Mouse (Mus musculus) heart, embryonic 16.5 days (tissue): ENCODE results near the gene Mob3b. TPM values are rescaled to one million over a fixed set of nuclear protein-coding genes. Genes with fewer than 3 reads are reported as not detected.

Experiments
- ATAC-seq: fragments of 200-750 bp; cut with Nextera tagmentation; replicated peaks from 2 replicates; pipeline ENCODE4 v1.8.0; 2017; ENCODE audit warnings: moderate number of reproducible peaks; ENCODE audit not compliant: insufficient read depth, low FRiP score; ENCODE audit errors: extremely low read depth
- H3K27ac ChIP-seq: fragments of 300-500 bp; sonication (generic); 2 replicates; pipeline ENCODE4 v1.5.1; 2014; ENCODE audit warnings: mild to moderate bottlenecking, low read length, control low read depth, moderate library complexity
- H3K27me3 ChIP-seq: fragments of 300-500 bp; sonication (generic); 2 replicates; pipeline ENCODE4 v1.6.1; 2014; ENCODE audit warnings: low read length, mixed read lengths; ENCODE audit not compliant: control insufficient read depth, insufficient read depth
- H3K36me3 ChIP-seq: fragments of 300-500 bp; sonication (generic); 2 replicates; pipeline ENCODE4 v1.6.1; 2014; ENCODE audit not compliant: control insufficient read depth, insufficient read depth
- H3K4me1 ChIP-seq: fragments of 300-500 bp; sonication (generic); 2 replicates; pipeline ENCODE4 v1.6.1; 2014; ENCODE audit warnings: low read length, mixed read lengths; ENCODE audit not compliant: control insufficient read depth, insufficient read depth
- H3K4me2 ChIP-seq: fragments of 300-500 bp; sonication (generic); 2 replicates; pipeline ENCODE4 v1.6.1; 2014; ENCODE audit warnings: low read depth, mild to moderate bottlenecking, control low read depth, low read length
- H3K4me3 ChIP-seq: fragments of 300-500 bp; sonication (generic); 2 replicates; pipeline ENCODE4 v1.5.1; 2014; ENCODE audit warnings: mild to moderate bottlenecking, control low read depth, low read length
- H3K9ac ChIP-seq: fragments of 300-500 bp; sonication (generic); 2 replicates; pipeline ENCODE4 v1.6.1; 2014; ENCODE audit warnings: low read length, control low read depth
- H3K9me3 ChIP-seq: fragments of 300-500 bp; sonication (generic); replicated peaks from 2 replicates; pipeline ENCODE4 v1.6.1; 2016; ENCODE audit warnings: low read length; ENCODE audit not compliant: control insufficient read depth
- WGBS: fragments of 180-500 bp; shearing (Covaris S2); extraction: QIAGEN DNeasy Blood & Tissue Kit; methylation state at CpG from one replicate; pipeline ENCODE4 v1.1.7; 2014; 5-methylcytosine and 5-hydroxymethylcytosine counted together
- polyA plus RNA-seq: library from polyadenylated mRNA; unstranded; fragments of >200 nt; fragmentation: Nextera tagmentation; extraction: Ambion mirVana; gene quantifications from 2 replicates; pipeline ENCODE4 v1.2.1, GENCODE M21; 2015

Mob3b gene
- polyA plus RNA-seq, 1 experiment from 2014 or later = 3.9 TPM

DNA sequence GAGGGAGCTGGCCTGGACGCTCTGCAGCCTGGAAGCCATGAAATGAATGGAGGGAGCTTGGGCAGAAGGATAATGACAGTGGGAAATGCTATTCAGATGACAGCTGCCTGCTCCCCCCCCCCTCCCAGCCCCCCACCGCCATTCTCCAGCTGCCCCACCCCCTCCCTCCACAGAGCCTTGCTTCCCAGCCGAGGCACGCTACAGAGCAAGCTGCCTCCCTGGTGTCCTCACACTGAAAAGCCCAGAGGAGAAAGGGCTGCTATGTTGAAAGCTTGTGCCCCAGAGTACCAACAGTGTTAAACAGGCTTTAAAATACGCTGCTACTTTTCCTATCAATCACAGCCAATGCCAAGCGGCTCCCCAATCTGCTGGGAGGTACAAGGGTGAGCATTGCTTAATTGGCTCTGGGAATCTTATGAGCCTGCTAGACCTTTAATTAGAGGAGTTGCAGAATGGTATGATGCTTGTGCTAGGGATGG is 31.9 kb downstream of the Mob3b start:
- H3K27me3 ChIP-seq = no peaks in the 10 kb centered on the region
- H3K4me3 ChIP-seq = no peak overlapping the region
- no peak for ATAC-seq
- H3K4me2 ChIP-seq = no peak overlapping the region
- no peak overlapping the region for H3K27ac ChIP-seq
- WGBS = 33% methylated on average over 5 of the region's 6 CpGs
- H3K9ac ChIP-seq = no peak overlapping the region
- no peaks in the 10 kb centered on the region for H3K36me3 ChIP-seq
- H3K4me1 ChIP-seq = no peaks in the 10 kb centered on the region; the same call in 1 of the 2 replicates
- H3K9me3 ChIP-seq = no peaks in the 10 kb centered on the region

DNA sequence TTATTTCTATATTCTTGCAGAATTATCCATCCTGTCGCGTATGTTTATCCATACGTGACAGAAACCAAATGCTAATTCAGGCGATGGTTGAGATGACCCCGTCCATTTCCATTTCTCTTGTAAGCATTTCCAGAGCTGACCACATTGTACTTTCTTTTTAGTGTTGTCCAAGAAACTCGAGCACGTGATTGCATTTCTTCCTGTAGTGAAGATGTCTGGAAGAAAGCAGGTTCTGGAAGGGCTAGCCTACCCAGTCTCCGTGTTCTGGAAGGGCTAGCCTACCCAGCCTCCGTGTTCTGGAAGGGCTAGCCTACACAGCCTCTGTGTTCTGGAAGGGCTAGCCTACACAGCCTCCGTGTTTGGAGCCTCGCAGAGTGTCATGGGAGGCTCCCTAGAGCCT is 33.3 kb downstream of the Mob3b start:
- H3K9ac ChIP-seq = no peak overlapping the region

DNA sequence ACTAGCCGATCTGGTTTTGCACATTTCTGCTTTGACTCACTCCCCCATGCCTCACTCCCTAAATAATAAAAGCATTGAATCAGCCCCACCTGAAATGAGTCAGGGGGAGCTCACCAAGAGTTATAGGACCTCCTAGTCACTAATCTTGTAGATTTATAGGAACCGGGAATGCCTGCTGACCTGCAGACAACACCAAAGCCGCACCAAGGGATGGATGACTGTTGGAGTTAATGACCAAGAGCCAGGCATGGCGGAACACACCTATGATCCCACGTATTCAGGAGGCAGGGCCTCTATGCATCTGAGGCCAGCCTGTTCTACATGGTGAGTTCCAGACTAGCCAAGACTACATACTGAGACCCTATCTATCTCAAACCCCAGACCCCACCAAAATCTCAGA is 34.2 kb downstream of the Mob3b start:
- no peak overlapping the region for H3K9ac ChIP-seq
- H3K4me2 ChIP-seq = no peak overlapping the region
- H3K27me3 ChIP-seq = no peaks in the 10 kb centered on the region
- H3K9me3 ChIP-seq = no peaks in the 10 kb centered on the region
- no peak overlapping the region for H3K4me3 ChIP-seq
- no peaks in the 10 kb centered on the region for H3K36me3 ChIP-seq
- no peaks in the 10 kb centered on the region for H3K4me1 ChIP-seq
- 86% methylated on average over 5 of the region's 5 CpGs for WGBS
- no peak overlapping the region for H3K27ac ChIP-seq
- ATAC-seq = no peak

More for the DNA sequence above, 33.3 kb downstream of the Mob3b start:
- Histone ChIP-seq H3K27ac (no peak overlapping the region), H3K4me1 (no peaks in the 10 kb centered on the region), H3K9me3 (no peaks in the 10 kb centered on the region), H3K4me2 (no peak overlapping the region), H3K4me3 (no peak overlapping the region), H3K27me3 (no peaks in the 10 kb centered on the region), H3K36me3 (no peaks in the 10 kb centered on the region)
- ATAC-seq = no peak
- WGBS = 76% methylated on average over 11 of the region's 11 CpGs

DNA sequence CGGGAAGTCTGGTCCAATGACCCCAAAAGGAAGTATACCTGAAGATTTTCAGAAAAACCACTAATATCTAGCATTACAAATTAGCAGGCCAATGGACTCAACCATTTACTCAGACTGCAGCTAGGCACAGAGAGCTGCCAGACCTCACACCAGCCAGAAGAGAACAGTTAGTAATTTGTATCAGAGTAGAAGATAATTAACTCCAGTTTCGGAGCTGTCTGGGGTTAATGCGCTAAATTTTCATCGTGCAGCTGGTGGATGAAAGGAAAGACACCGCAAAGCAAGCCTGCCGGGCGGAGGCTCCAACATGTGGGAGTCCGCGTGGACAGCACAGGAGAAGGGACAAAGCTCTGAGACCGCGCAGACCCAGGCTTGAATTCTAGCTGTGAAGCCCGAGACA is 36.2 kb downstream of the Mob3b start:
- no peak for ATAC-seq
- Histone ChIP-seq H3K4me1 (no peaks in the 10 kb centered on the region), H3K27me3 (no peaks in the 10 kb centered on the region), H3K27ac (no peak overlapping the region), H3K4me2 (no peak overlapping the region), H3K36me3 (no peaks in the 10 kb centered on the region), H3K9me3 (no peaks in the 10 kb centered on the region), H3K4me3 (no peak overlapping the region), H3K9ac (no peak overlapping the region)
- WGBS = 63% methylated on average over 12 of the region's 12 CpGs

DNA sequence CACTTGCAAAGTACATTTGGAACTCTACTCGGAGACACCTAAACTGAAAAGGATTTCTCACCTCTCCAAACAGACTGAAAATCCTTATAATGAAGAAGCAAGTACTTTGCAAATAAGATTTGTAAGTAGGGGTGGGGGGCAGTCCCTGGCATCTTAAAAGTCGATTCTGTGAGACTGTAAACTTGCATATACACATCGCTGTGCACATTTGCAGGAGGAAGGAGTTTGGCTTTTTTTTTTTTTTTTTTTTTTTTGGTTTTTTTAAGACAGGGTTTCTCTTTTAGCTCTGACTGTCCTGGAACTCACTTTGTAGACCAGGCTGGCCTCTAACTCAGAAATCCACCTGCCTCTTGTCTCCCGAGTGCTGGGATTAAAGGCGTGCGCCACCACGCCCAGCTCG is 36.7 kb downstream of the Mob3b start:
- WGBS = 91% methylated on average over 8 of the region's 8 CpGs

DNA sequence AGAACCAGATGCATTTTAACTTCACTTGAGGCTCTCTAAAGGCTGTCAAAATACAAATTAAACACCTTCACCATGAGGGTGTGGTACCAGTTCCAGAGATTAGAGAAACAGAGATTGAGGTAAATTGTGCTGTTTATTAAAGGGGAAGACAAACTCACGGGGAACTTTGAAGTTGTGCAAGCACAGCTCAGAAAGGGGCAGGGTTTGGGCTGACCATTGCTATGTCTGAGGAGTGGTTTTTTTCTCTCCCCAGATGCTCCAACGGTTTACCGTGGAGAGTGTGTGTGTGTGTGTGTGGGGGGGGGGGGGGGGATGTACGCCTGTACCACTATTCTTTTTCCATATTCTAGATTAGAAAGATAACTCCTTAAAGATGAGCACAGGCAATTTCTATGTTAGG is 37.1 kb downstream of the Mob3b start:
- H3K9ac ChIP-seq = no peak overlapping the region
- H3K4me2 ChIP-seq = no peak overlapping the region
- no peaks in the 10 kb centered on the region for H3K9me3 ChIP-seq
- no peak overlapping the region for H3K27ac ChIP-seq
- no peaks in the 10 kb centered on the region for H3K27me3 ChIP-seq
- 71% methylated on average over 4 of the region's 4 CpGs for WGBS
- H3K36me3 ChIP-seq = no peaks in the 10 kb centered on the region
- H3K4me1 ChIP-seq = no peaks in the 10 kb centered on the region
- ATAC-seq = no peak
- H3K4me3 ChIP-seq = no peak overlapping the region

More for the DNA sequence above, 36.7 kb downstream of the Mob3b start:
- no peaks in the 10 kb centered on the region for H3K9me3 ChIP-seq
- no peaks in the 10 kb centered on the region for H3K4me1 ChIP-seq
- no peak for ATAC-seq
- H3K27ac ChIP-seq = no peak overlapping the region
- no peak overlapping the region for H3K4me3 ChIP-seq
- H3K4me2 ChIP-seq = no peak overlapping the region
- no peaks in the 10 kb centered on the region for H3K27me3 ChIP-seq
- H3K36me3 ChIP-seq = no peaks in the 10 kb centered on the region
- no peak overlapping the region for H3K9ac ChIP-seq

DNA sequence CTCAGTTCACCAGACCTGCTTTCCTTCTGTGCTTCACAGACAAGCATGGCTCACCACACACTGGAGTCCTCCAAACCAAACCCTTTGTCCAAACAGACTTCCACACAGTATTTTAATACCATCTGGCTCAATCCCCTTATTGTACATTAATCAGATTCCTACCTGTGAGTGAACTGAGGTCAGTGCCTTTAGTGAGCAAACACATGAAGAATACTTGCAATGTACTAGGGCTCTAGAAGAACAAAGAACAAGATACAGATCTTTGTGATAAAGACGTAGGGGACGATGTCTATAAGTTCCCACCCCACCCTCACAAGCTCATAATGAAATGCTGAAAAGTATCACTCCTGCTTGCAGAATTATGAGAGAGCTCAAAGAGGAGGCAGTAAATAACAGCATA is 38.4 kb downstream of the Mob3b start:
- WGBS = 63% methylated on average over 2 of the region's 2 CpGs

DNA sequence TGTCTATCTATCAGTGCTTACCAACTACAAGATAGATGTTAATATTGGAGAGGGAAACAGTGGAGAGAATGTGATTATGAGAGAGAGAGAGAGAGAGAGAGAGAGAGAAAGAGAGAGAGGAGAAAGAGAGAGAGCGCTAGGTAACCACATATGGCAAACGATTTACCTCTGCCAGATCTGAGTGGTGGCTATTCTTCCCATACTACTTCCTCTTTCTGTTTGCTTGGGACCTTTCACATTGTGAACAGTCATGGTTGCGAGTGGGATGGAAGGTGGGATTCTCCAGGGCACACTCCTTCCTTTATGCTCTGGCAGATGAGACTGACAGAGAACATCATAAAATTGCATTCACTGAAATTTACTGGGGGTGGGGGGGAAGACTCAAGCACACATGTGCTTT is 40.1 kb downstream of the Mob3b start:
- Histone ChIP-seq H3K27me3 (no peaks in the 10 kb centered on the region), H3K27ac (no peak overlapping the region), H3K9ac (no peak overlapping the region), H3K9me3 (no peaks in the 10 kb centered on the region), H3K4me1 (peaks cover 9% of the 10 kb centered on the region), H3K4me2 (no peak overlapping the region), H3K4me3 (no peak overlapping the region), H3K36me3 (no peaks in the 10 kb centered on the region)
- ATAC-seq = no peak
- WGBS = 79% methylated on average over 3 of the region's 3 CpGs

More for the DNA sequence above, 38.4 kb downstream of the Mob3b start:
- H3K36me3 ChIP-seq = no peaks in the 10 kb centered on the region
- no peak overlapping the region for H3K27ac ChIP-seq
- H3K4me2 ChIP-seq = no peak overlapping the region
- peaks cover 3% of the 10 kb centered on the region for H3K4me1 ChIP-seq
- ATAC-seq = no peak
- no peak overlapping the region for H3K9ac ChIP-seq
- H3K9me3 ChIP-seq = no peaks in the 10 kb centered on the region
- H3K27me3 ChIP-seq = no peaks in the 10 kb centered on the region
- H3K4me3 ChIP-seq = no peak overlapping the region

DNA sequence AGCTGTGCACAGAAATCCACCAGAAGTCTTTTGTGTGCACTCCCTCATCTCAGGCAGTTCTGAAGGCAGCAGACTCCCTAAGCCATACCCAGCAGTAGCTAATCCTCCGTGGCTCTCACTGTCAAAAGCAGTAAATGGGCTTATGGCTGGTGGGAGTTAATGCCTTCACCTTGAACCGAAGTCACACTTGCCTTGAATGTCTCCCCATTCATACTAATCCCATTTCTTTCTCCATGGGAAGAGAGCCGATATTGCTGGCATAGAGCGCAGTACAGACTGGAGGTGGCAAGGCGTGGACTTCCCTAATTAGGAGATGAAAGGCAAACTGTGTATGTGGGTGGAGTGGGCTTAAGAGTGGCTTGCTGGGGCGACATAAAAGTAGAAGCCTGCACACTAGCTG is 41.4 kb downstream of the Mob3b start:
- no peak overlapping the region for H3K4me2 ChIP-seq
- H3K27ac ChIP-seq = no peak overlapping the region
- H3K27me3 ChIP-seq = no peaks in the 10 kb centered on the region
- H3K9ac ChIP-seq = no peak overlapping the region
- no peaks in the 10 kb centered on the region for H3K36me3 ChIP-seq
- H3K4me1 ChIP-seq = peaks cover 9% of the 10 kb centered on the region
- no peak overlapping the region for H3K4me3 ChIP-seq
- no peaks in the 10 kb centered on the region for H3K9me3 ChIP-seq
- WGBS = 66% methylated on average over 6 of the region's 6 CpGs
- ATAC-seq = no peak

DNA sequence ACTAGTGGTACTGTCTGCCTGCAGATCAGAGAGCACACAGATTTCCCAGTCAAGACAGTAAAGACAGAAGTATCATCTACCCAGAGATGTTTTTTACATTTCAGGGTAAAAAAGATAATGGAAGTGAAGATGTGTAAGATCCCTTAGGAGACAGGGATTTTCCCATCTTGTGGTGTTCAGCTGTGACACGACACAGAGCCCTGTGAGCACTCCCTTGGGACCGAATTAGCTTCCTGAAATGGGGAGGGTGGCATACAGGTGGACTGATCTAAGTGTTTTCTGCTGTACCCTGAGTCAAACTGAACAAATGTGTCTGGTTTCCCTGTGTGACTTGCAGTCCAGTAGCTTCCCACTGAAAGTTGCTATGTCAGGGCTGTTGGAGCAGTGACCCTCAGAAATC is 42.3 kb downstream of the Mob3b start:
- ATAC-seq = no peak
- H3K4me3 ChIP-seq = no peak overlapping the region
- WGBS = 72% methylated on average over 2 of the region's 2 CpGs

More for the DNA sequence above, 42.3 kb downstream of the Mob3b start:
- Histone ChIP-seq H3K27me3 (no peaks in the 10 kb centered on the region), H3K4me2 (no peak overlapping the region), H3K36me3 (no peaks in the 10 kb centered on the region), H3K4me1 (peaks cover 9% of the 10 kb centered on the region), H3K9me3 (no peaks in the 10 kb centered on the region), H3K9ac (no peak overlapping the region), H3K27ac (no peak overlapping the region)
